Mouse (Mus musculus) liver, embryonic 16.5 days (tissue): ENCODE measurements at regions not wholly inside any gene's neighbourhood (a gene's known extent, or its start where the extent isn't known, plus 50 kb on each side); places are given as distances from the start of the nearest gene placed in this dataset.

Experiments
- ATAC-seq: fragments of 200-750 bp; cut with Nextera tagmentation; 2 replicates; pipeline ENCODE4 v1.8.0; 2017; ENCODE audit warnings: low read depth, mild to moderate bottlenecking, moderate number of reproducible peaks, moderate library complexity
- H3K27ac ChIP-seq: fragments of 300-500 bp; sonication (generic); 2 replicates; pipeline ENCODE4 v1.5.1; 2014; ENCODE audit warnings: mild to moderate bottlenecking, low read length
- H3K27me3 ChIP-seq: fragments of 300-500 bp; sonication (generic); 2 replicates; pipeline ENCODE4 v1.6.1; 2014; ENCODE audit warnings: low read depth, low read length, mixed read lengths; ENCODE audit not compliant: control insufficient read depth, insufficient read depth
- H3K36me3 ChIP-seq: fragments of 300-500 bp; sonication (generic); 2 replicates; pipeline ENCODE4 v1.6.1; 2014; ENCODE audit warnings: mild to moderate bottlenecking; ENCODE audit not compliant: control insufficient read depth, insufficient read depth
- H3K4me1 ChIP-seq: fragments of 300-500 bp; sonication (generic); 2 replicates; pipeline ENCODE4 v1.6.1; 2014; ENCODE audit warnings: low read depth, low read length, mixed read lengths; ENCODE audit not compliant: control insufficient read depth
- H3K4me2 ChIP-seq: fragments of 300-500 bp; sonication (generic); 2 replicates; pipeline ENCODE4 v1.6.1; 2014; ENCODE audit warnings: low read depth, low read length, mixed read lengths
- H3K4me3 ChIP-seq: fragments of 300-500 bp; sonication (generic); 2 replicates; pipeline ENCODE4 v1.5.1; 2014; ENCODE audit warnings: low read depth, mild to moderate bottlenecking, low read length
- H3K9ac ChIP-seq: fragments of 300-500 bp; sonication (generic); 2 replicates; pipeline ENCODE4 v1.6.1; 2014; ENCODE audit warnings: low read depth, low read length
- H3K9me3 ChIP-seq: fragments of 300-500 bp; sonication (generic); replicated peaks from 2 replicates; pipeline ENCODE4 v1.6.1; 2016; ENCODE audit warnings: low read length; ENCODE audit not compliant: control insufficient read depth
- WGBS: fragments of 180-500 bp; shearing (Covaris S2); extraction: QIAGEN DNeasy Blood & Tissue Kit; methylation state at CpG from one replicate; pipeline ENCODE4 v1.1.7; 2014; ENCODE audit not compliant: insufficient replicate concordance; 5-methylcytosine and 5-hydroxymethylcytosine counted together

DNA sequence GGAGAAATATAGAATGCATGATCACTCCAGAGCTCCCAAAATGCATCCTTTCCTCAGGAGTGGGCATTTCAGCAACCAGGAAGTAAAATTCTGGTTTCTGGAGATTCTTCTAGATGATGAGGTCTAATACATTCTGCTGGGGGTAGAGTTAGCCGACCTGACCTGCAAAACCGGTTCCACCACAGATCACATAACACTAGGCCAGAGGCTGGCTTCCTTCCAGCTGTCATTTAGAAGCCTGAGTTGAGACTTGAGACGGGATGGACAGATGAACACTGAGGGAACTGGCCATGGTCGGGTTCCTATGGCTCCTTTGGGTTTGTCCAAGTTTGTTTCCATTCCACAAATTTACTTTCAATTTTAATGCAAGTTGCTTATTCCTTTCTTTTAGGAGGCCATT lies 62.6 kb upstream of the Phactr1 start:
- Histone ChIP-seq H3K9ac (no peak overlapping the region), H3K4me1 (no peaks in the 10 kb centered on the region), H3K4me2 (no peak overlapping the region), H3K4me3 (no peak overlapping the region), H3K27me3 (no peaks in the 10 kb centered on the region), H3K36me3 (no peaks in the 10 kb centered on the region), H3K9me3 (no peaks in the 10 kb centered on the region), H3K27ac (no peak overlapping the region)
- WGBS = 53% methylated on average over 4 of the region's 4 CpGs
- ATAC-seq = no peak

DNA sequence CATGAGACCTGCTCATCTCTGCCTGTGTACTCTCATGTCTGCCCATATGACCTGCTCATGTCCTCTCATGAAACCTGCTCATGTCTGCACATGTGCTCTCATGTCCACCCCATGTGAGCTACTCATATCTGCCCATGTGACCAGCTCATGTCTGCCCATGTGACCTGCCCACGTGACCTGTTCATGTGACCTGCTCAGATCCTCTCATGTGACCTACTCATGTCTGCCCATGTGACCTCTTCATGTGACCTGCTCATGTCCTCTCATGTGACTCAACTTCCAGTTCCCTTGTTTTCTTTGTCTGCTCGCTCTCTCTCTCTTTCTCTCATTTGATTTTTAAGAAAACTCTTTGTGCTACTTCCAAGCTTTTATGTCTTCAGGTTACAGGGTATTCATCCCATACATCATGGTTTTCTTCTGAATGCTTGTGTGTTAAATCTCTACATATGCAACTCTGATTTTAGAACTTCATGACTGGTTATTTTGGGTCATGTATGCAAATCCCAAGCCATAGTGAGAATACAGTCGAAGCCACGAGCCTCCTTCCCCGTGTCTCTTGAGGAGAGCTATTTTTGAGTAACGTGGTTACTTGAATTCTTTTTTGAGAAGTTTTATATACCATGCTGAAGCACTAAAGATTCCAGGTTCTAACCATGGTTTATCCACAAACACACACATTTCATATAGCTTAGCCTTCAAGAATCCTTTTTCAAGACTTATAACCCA lies 60.7 kb upstream of the Phactr1 start:
- no peak overlapping the region for H3K4me2 ChIP-seq
- no peaks in the 10 kb centered on the region for H3K4me1 ChIP-seq
- H3K27me3 ChIP-seq = no peaks in the 10 kb centered on the region
- no peaks in the 10 kb centered on the region for H3K9me3 ChIP-seq
- ATAC-seq = no peak
- no peak overlapping the region for H3K9ac ChIP-seq
- H3K36me3 ChIP-seq = no peaks in the 10 kb centered on the region
- no peak overlapping the region for H3K4me3 ChIP-seq
- WGBS = 66% methylated on average over 6 of the region's 6 CpGs
- no peak overlapping the region for H3K27ac ChIP-seq

DNA sequence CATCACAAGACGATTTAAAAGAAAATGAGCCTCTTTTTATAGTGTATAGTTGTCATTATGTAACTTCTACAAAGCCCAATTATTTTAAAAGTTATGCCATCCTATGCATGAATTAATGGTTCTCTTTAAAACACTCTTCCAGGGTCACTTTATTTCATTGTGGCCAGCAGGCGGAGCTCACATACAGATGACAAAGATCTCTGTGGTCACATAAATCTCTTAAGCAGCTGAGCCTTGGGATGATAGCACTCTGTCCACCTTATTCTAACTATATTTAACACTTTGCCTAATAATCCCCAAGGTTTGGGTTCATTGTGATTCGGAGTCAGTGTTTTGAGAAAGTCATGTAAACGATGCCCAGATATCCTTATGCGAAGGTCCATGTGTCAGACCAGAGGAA lies 56.9 kb upstream of the Phactr1 start:
- no peaks in the 10 kb centered on the region for H3K9me3 ChIP-seq
- WGBS = 33% methylated on average over 5 of the region's 5 CpGs
- ATAC-seq = no peak

More for the DNA sequence above, 56.9 kb upstream of the Phactr1 start:
- Histone ChIP-seq H3K4me1 (no peaks in the 10 kb centered on the region), H3K27ac (no peak overlapping the region), H3K27me3 (no peaks in the 10 kb centered on the region), H3K9ac (no peak overlapping the region), H3K4me3 (no peak overlapping the region), H3K4me2 (no peak overlapping the region), H3K36me3 (no peaks in the 10 kb centered on the region)
